Mouse (Mus musculus) inflammation-experienced regulatory T-cells, adult 6 months (primary cell): Measurements from ENCODE around the gene Xrcc5. TPM values are rescaled to one million over a fixed set of nuclear protein-coding genes. Genes with fewer than 3 reads are reported as not detected.
A peak's percentile ranks its signal among the peaks of the same experiment; 100 is the strongest.

Source experiments
- ATAC-seq: one replicate; pipeline ENCODE4 v1.8.0; 2017
- polyA plus RNA-seq, 3 experiments: library from polyadenylated mRNA; unstranded; fragments of 100-300 nt; shearing (Covaris generic); gene quantifications; one replicate each; pipeline ENCODE4 v1.2.1; 2017

The Xrcc5 gene
- polyA plus RNA-seq: 10 to 100 TPM; 23.7 to 29.9 (median 26.1) TPM

DNA sequence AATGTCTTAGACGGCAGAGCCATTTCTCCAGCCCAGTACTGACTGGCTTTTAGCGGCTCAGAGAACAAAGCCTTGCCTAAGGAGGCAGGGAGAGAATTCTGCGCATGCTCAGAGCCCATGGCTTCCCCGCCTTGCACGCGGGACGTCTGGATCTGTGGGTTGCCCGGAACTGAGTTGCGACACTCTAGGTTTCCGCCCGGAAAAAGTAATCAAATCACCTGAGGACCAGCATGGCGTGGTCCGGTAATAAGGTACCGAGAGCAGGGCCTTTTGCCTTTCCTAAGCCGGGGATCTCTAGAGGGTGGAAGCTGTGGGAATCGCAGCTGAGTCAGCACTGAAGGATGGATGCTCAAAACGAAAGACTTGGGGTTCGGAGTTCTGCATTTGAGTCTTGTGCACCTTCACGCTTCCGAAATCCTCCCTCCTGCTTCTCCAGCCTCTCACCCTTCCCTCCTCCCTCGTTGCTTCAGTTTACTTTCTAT lies at the start of gene Xrcc5:
TSS of gene Xrcc5 (plus strand) at position 105 of the 482 bp plus-strand sequence.
- peak; percentile 95 for ATAC-seq

DNA sequence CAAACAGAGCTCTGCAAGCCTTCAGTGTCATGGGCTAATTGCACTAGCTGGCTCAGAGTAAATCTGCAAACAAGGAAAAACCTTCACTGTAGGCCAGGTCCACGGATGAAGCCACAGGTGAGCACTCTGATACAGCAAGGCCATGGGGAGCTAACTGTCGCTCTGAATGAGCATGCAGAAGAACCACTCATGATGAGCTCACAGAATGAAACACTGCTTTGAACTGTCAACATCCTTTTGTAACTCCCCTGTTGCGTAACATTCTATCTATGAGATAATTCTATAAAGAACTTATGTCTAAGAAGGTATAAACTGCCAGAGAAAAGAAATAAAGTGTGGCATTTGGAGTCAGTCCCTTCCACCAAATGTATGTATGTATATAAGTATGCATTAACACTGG lies 44.1 kb upstream of the Xrcc5 start:
- no peak for ATAC-seq

DNA sequence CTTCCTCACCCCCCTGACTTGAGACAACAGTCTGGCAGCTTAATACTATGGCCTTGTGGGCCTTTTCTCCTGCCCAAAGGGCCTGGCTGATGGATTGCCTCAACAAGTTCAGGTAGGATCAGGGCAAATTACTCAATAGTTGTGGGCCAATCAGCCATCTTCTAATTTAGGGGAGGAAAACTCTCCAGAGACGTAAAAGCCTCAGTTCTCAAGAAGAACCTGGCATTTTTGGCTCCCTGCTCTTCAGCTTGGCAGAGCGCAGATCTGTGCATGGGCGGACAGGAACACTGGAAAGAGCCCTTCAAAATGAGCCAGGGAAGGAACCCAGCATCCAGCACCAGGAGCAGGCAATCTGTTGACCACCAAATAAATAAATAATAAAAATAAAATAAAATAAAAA lies 29.1 kb upstream of the Xrcc5 start:
- ATAC-seq: no peak

DNA sequence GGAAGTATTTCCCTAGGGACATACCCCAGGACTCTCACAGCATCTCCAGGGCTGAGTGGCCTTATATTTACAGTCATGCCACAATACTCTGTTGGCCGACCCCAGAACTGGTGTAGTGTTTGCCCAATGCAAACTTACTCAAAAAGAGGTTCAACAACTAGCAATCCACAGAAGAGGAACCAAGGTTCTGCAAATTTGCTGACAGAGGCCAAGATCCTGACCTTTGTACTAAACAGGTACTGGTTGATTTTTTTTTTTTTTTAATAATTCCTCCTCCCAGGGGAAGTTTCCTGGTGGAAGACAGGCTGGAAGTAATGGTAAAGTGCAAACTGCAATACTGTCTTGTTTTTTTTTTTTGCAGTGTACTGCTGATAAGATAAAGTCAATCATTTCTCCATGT lies 24.6 kb upstream of the Xrcc5 start:
- ATAC-seq: no peak

DNA sequence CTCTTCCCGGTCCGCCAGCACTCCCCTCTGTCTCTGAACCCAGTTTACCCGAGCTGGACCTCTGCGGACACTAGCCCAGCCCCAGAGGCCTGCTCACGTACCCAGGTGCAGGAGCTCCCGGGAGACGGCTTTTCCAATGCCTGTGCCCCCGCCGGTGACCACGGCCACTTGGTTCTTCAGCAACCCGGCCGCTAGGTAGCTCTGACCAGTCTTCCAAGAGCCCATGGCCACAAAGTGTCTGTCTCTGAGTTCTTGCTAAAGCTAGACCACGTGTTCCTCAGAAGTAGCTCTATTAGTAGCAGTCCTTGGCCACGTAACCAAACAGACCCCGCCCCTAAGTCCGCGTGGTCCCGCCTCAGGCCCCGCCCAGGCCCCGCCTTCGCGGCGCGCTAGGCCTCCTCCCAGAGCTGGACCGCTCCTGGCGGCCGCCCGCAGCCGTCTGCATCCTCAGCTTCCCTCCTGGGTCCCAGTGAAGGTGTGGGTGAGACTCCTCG lies 23.2 kb upstream of the Xrcc5 start, which contains the start of the genes Pecr and Tmem169:
TSS of gene Pecr (minus strand) at position 323 of the 494 bp plus-strand sequence.
TSS of gene Tmem169 (plus strand) at position 378 of the 494 bp plus-strand sequence.
- ATAC-seq: peak; percentile 98

DNA sequence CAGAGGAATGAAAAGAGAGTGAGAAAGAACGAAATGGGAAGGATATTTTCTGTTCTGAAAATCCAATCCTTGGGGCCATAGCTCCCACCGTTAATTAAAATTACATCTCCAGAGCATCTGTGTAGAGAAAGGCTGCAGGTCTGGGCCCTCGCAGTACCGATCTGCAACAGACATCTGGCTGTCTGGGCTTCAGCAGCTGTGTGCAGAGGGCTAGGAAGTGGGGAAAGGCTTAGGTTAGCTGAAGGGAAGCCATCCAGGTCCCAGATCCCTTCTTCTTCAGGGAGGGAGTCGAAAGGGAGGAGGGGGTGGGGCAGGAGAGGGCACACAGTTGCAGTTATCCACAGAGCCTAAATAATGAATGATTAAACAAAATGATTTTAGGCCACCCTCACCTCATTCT lies 22.7 kb upstream of the Xrcc5 start:
- peak; percentile 19 for ATAC-seq

DNA sequence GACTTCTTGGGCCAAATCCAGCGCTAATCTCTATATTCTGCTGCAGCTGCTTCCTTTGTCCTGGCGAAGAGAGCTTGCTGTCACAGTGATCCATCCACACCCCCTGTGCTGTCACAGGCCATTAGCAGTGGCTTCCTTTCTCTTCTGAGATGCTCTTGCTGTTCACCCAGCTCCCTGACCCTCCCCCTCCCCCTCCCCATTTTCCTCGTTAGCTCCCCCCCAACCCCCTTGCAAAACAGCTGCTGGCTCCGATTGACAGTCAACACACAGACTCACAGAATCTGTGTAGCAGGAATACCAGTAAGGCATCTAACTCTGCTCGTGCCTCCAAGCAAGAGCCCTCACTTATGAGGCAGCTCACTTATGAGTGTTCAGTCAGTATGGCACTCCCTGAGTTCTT lies 20.3 kb upstream of the Xrcc5 start:
- ATAC-seq: no peak

DNA sequence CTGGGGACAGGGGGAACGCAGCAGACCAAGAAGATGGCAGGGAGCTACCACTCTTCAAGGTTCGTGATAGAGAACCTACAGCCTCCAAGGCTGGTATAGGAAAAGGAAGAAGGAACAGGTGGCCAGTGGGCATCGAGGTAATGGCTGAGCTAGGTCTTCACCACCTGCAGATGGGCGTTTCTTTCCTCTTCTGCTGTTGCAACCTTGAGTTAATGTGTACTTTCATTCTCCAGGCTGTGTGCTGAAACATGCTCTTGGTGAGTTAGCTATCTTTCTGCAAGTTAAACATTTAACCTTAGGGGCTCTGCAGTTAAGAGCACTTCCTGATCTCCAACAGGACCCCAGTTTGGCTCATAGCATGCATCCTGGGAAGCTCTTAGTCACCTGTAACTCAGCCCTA lies 19.3 kb upstream of the Xrcc5 start:
- no peak for ATAC-seq

DNA sequence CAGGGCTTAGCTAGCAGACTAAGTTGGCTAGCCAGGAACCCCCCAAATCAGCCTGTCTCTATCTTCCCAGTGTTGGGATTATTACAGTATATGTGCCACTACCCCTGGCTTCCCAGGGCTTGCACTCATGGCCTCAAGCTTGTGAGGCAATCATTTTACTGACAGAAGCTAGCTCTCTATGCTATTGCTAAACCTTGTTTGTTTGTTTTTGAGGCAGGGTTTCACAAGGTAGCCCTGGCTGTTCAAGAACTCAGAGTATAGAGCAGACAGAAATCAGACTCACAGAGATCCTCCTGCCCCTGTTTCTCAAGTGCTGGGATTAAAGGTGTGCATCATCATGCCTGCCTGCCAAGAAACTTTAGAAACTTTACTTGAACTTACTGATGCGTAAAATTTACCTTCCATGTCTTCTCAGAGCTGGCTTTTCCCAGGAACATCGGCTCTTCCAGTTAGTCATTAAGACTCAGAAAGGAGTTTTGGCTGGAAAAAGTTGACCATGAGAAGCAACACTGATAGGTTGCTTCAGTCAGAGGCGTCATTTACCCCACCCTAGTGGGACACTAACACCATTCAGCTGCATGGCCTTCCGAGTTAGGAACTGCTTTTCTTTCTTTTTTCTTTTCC lies 18.6 kb upstream of the Xrcc5 start:
- no peak for ATAC-seq

DNA sequence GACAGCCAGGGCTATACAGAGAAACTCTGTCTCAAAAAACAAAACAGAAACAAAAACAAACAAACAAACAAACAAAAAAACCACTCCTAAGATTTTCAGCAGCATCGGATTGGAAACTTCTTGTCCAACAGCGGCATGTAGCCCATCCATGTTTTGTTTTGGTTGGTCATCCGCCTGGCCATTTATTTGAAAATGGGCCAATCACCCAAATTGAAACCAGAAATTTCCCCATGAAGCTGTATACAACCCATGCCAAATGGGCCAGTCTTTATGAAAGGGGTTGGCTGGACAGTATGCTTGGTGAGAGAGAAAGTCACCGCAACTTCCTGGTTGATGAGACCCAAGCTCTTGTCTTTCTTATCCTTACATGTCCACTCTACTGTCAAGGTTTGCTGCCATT lies 16.3 kb upstream of the Xrcc5 start:
- no peak for ATAC-seq

DNA sequence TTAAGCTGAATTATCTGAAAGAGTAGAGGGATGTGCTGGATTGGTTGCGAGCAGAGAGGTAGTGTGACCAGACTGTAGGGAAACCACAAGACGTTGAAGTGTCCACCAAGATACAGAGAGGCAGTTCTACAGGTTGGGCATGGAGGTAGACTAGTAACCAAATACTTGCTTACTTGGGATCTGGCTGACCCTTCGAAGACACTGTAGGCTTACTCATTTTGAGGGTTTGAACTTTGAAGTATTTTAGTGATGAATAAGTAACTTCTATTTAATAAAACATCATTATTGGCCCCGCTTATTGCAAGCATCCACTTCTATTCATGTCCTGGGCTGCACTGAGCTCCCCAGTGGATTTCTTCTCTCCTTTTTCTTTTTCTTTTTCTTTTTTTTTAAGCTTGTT lies 15.8 kb upstream of the Xrcc5 start:
- ATAC-seq: no peak

DNA sequence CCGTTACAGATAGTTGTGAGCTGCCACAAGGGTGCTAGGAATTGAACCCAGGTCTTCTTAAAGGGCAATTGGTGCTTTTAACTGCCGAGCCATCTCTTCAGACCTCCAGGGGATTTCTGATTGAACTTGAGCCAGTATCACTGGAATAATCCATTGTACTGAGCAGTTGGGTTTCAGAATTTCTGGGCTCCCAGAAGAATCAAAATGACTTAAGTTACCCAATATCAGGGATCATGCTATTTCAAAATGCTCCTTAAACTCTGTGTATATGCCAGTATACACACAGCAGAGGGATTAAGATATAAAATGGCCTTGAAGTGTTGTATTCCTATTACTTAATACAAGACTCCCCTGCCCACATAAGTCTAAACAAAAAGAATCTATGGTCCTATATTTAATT lies 15.3 kb upstream of the Xrcc5 start:
- ATAC-seq: no peak

DNA sequence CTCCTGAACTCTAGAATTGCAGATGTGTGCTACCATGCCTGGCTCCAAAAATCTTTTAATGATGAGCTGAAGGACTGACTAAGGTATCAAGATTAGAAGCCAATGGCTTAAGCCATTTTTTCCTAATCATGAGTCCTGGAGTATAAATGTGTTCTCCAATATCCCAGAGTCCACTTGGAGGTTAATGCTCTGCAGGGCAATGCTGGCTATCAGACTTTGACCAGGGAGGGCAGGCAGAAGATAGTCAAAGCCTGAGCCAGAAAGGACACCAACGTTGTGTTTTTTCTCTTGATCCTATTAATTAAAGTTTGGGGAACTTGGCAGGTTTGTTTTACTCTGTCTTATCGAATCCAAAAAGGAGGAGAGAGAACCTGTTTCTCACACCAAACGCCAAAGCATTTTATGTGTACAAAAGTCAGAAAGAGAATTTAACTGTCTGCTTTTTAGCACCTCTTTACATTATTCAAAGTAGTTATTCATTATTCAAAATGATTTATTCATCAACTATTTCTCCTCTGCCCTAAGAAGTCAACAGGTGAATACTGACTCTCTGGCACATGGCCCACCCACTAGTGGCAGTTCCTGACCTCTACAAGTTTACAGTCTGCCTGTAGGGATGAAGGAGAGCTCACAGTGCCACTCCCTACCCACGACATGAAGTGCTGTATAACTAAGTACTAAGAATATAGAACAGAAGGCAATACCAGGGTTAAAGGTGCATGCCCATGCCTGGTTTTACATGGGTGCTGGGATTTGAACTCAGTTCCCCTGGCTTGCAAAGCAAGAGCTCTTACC lies 13.2 kb upstream of the Xrcc5 start:
- no peak for ATAC-seq

DNA sequence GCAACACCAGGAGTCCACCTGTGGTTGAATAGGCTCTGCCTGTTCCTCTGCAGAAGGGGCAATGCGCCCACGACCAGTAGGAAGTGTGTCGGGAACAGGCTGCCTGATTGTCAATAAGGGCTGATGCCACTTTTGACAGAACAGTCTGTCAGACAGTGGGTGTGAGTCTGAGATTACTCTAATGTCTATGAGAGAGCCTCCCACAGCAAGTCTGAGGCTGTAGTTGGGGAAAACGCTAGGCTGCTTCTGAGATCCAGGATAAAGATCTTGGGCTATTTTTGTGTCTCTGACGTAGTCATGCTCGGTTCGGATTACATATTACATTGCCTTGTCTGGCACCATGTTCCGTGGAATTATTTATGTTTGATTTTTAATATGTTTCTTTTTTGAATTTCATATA lies 11.5 kb upstream of the Xrcc5 start:
- ATAC-seq: no peak

DNA sequence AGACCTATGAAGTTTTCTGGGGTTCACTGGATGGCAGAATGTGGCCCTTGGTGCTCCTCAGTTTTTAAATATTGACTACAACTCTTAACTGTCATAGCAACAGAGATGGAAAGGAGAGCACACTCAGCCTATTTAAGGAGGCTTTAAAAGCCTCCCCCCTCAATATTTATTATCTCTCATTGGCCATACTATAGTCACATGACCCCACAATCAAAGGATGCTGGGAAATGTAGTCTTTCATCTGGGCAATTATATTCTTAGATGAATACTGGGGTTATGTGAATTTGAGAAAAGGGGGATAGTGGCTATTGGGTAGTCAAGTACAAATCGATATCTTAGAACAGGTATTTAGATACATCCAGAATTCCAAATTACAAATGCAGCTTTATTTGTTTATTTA lies 5.4 kb upstream of the Xrcc5 start:
- peak; percentile 44 for ATAC-seq

DNA sequence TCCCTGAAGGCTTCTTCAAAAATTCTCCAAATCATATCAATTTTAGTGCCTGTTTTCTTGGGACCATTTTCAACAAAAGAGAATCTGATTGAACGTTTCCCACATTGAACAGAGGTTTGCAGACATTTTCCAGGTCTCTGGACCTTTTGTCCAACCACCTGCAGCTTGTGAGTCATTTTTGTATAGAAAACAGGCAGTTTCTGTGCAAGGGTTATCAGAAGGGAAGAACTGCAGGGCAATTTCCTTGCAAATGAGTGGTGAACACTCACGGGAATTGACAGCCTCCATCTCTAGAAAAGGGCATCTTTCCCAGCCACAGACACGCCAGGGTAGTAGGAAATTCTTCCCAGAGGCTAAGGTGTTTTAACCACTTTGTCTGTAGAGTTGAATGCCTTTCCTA lies 980 bp upstream of the Xrcc5 start:
- no peak for ATAC-seq

DNA sequence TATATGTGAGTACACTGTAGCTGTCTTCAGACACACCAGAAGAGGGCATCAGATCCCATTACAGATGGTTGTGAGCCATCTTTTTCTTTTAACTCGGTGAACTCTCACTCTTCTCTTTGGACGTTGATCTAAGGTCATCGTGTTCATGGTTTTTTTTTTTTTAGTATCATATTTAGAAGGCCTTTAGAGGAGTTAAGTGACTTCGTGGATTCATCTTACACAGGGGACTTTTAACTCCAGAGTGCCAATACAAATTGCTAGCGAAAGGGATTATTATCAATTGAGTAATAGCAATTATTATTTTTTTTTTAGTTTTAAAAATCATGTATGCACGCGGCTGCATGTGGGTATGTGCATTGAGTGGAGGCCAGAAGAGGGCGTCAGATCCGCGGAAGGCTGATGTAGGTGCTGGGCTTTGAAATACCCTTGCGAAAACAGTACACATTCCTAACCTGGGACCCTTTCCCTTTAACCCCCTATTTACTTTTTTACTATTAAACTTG lies 491 bp upstream of the Xrcc5 start:
- peak; percentile 60 for ATAC-seq

DNA sequence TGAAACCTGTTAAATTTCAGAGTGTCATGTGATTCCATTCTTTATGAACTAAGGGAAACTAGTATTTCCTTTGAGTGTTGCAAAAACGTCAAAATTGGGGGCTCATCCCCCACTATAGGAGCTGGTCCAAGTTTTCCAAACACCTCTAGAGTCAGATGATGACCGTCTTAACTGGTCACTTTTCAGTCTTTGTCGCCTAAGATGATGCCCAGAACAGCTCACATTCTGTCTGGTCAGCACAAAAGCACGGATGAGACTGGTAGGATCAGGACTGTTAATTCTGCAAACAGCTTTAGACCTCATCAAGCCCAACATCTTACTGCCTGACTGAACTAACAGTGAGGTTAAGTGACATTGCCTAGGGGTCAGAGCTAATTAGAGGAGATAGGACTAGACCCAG lies 1.7 kb downstream of the Xrcc5 start:
- no peak for ATAC-seq

DNA sequence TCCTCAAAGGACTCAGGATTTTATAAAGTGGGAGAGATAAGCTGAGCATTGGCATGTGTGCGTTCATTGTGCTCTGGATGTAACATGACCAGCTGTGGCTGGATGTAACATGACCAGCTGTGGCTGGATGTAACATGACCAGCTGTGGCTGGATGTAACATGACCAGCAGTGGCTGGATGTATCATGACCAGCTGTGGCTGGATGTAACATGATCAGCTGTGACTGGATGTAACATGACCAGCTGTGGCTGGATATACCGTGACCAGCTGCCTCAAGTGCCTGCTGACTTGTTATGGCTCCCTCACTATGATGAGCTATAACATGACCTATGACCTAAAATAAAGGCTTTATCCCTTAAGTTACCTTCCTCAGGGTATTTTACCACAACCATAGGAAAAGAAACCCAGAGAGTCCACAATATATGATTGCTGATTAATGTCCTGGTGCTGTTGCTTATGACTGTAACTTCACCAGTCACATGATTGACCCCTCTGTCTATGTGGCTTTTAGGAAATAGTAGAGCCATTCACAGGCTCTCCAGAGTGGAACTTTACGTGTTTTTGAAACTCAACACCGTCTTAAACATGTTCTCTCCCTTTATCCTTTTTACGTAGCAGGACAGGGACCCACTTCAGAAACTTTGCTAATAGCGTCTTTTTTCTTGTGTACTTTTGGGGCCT lies 2.7 kb downstream of the Xrcc5 start:
- no peak for ATAC-seq

DNA sequence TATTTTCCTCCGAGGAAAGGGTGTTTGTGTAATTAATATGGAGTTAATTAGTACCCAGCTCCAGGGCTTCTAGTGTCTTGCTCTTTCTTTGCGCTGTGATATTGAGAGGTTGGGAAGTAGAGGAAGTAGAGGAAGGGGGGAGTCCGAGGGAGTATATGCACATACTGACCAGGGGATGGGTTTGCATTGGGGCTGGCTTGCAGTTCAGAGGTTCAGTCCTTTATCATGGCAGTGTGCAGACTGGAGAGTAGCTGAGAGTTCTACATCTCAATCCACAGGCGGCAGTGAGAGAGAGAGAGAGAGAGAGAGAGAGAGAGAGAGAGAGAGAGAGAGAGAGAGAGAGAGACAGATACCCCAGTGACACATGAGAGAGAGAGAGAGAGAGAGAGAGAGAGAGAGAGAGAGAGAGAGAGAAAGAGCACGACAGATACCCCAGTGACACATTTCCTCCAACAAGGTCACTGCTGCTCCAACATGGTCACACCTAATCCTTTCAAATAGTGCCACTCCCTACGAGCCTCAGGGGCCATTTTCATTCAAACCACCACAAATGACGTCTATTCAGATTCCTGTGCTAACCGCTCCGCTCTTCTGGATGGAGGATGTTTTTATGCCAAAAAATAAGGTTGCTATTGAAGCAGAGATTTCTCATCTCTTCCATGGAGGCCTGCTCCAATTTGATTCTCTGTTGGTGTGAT lies 5.6 kb downstream of the Xrcc5 start:
- no peak for ATAC-seq

DNA sequence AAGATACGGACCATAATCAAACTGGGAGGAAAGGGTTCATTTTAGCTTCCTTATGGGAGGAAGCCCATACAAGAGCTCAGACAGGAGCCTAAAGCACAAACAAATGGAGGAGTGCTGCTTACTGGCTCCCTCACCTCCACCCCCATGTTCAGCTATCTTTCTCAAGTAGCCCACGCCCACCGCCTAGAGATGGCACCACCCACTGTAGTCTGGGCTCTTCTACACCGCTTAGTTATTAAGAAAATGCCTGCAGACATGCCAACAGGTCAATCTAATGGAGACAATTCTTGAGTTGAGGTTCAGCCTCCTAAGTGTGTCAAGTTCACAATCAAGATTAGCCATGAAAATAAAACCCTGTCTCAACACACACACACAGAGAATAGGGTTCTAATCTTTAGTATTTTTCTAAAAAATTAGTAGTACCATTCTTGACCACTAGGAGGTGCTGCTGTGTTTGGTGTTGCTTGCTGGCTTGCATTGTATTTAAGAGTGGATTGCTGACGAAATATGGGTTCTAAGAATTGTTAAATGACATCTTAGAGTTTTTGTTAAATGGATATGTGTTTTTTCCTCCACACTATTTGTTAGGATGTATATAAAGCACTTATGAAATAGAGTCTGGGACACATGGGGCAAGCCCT lies 6.3 kb downstream of the Xrcc5 start:
- ATAC-seq: peak; percentile 60

DNA sequence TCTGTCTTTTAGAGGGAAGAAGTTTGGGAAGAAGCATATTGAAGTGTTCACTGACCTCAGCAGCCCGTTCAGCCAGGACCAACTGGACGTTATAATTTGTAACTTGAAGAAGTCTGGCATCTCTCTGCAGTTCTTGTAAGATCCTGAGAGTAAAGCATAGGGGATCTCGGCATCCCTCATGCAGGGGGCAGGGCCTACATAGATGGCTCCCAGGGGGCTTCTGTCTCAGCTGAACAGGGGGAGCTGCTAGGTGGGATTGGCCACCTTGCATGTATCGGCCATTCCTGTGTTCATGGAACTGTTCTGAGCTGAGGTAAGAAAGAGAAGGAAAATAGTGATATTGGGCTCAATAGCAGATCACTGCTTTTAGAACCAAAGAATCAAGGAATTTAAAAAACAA lies 8.2 kb downstream of the Xrcc5 start:
- ATAC-seq: no peak
